13 mouse cellular contexts compared by ENCODE assay signal in genomic region chr7:110097106-110097793, GRCm38 (mm10). TPM values are rescaled to one million over a fixed set of nuclear protein-coding genes. Genes with fewer than 3 reads are reported as not detected.
A peak's percentile ranks its signal among the peaks of the same experiment; 100 is the strongest.
DNase-seq lines count a peak whose midpoint lies in the region; ATAC-seq and TF ChIP-seq lines count a peak whose summit lies in the region.
"Had no signal": no experiment of that assay in that cellular context is flagged by ENCODE, and none has a peak within 500 bp of the region (broad histone marks: within the 10 kb centered on the region; RNA-seq: fewer than 3 reads in every experiment).

No protein-coding gene starts in this region.

- no peak for TF ChIP-seq CTCF in lung, embryonic 14.5 days (IDR thresholded peaks at IDR 0.05; ENCODE audit: low read depth)

- no peak overlapping the region for H3K9ac ChIP-seq in lung, embryonic 14.5 days
- no peak overlapping the region for H3K9ac ChIP-seq in intestine, embryonic 16.5 days (ENCODE audit: low read depth, low read length)
- no peak overlapping the region for H3K9ac ChIP-seq in stomach, embryonic 14.5 days (replicated peaks; ENCODE audit: low read depth, low read length)
- H3K9ac ChIP-seq: embryonic facial prominence, embryonic 15.5 days; heart, embryonic 15.5 days had no signal

- H3K36me3 ChIP-seq in lung, embryonic 14.5 days (ENCODE audit: insufficient read depth) = peaks cover 52% of the 10 kb centered on the region
- peaks cover under 1% of the 10 kb centered on the region; the same call in 1 of the 2 replicates for H3K36me3 ChIP-seq in intestine, embryonic 16.5 days (ENCODE audit: control insufficient read depth, insufficient read depth, low read length)
- H3K36me3 ChIP-seq in stomach, embryonic 14.5 days (ENCODE audit: control insufficient read depth, insufficient read depth, low read length) = peaks cover 33% of the 10 kb centered on the region

- no peak overlapping the region for H3K4me3 ChIP-seq in lung, embryonic 14.5 days (ENCODE audit: low read depth, low read length)
- H3K4me3 ChIP-seq in intestine, embryonic 16.5 days (ENCODE audit: low read length) = no peak overlapping the region
- no peak overlapping the region for H3K4me3 ChIP-seq in stomach, embryonic 14.5 days (ENCODE audit: low read depth, low read length)
- H3K4me3 ChIP-seq: embryonic facial prominence, embryonic 15.5 days; heart, embryonic 15.5 days; megakaryocyte, embryonic 14.5 days had no signal

- H3K4me1 ChIP-seq in lung, embryonic 14.5 days (ENCODE audit: insufficient read depth) = peaks cover 5% of the 10 kb centered on the region; the same call in 1 of the 2 replicates
- H3K4me1 ChIP-seq in intestine, embryonic 16.5 days (ENCODE audit: control insufficient read depth, insufficient read depth, low read length) = peaks cover 15% of the 10 kb centered on the region
- no peaks in the 10 kb centered on the region for H3K4me1 ChIP-seq in stomach, embryonic 14.5 days (ENCODE audit: control insufficient read depth, insufficient read depth, low read length)

- H3K4me2 ChIP-seq in lung, embryonic 14.5 days = no peak overlapping the region
- no peak overlapping the region for H3K4me2 ChIP-seq in intestine, embryonic 16.5 days (ENCODE audit: low read depth, low read length)
- H3K4me2 ChIP-seq in stomach, embryonic 14.5 days (replicated peaks; ENCODE audit: low read depth, low read length) = no peak overlapping the region
- H3K4me2 ChIP-seq: embryonic facial prominence, embryonic 15.5 days; heart, embryonic 15.5 days had no signal

- no peak for DNase-seq in lung, embryonic 14.5 days
- DNase-seq in lung, adult 18-20 months = no peak
- DNase-seq in kidney, postnatal 25 days = peak; percentile 54 to 79
- no peak for DNase-seq in urinary bladder, adult 18-20 months (ENCODE audit: low spot score in 2 of 2)
- no peak for DNase-seq in ovary, postnatal 10 days (ENCODE audit: low spot score)
- no peak for DNase-seq in thymus, adult 18-20 months
- DNase-seq: cerebellum, postnatal 25 days; thymus, postnatal 4 days had no signal

- 35% methylated on average over 7 of the region's 7 CpGs for WGBS in lung, embryonic 14.5 days
- WGBS in intestine, embryonic 16.5 days = 37% methylated on average over 7 of the region's 7 CpGs
- WGBS in stomach, embryonic 14.5 days = 46% methylated on average over 7 of the region's 7 CpGs

- H3K9me3 ChIP-seq in lung, embryonic 14.5 days (ENCODE audit: low read depth, low read length) = no peaks in the 10 kb centered on the region
- no peaks in the 10 kb centered on the region; the same call in 1 of the 2 replicates for H3K9me3 ChIP-seq in intestine, embryonic 16.5 days (ENCODE audit: control insufficient read depth, low read length)
- H3K9me3 ChIP-seq in stomach, embryonic 14.5 days (ENCODE audit: control insufficient read depth, low read depth, low read length) = no peaks in the 10 kb centered on the region
- H3K9me3 ChIP-seq: embryonic facial prominence, embryonic 15.5 days; heart, embryonic 15.5 days had no signal

- H3K27me3 ChIP-seq in lung, embryonic 14.5 days (ENCODE audit: insufficient read depth, low read length) = no peaks in the 10 kb centered on the region
- H3K27me3 ChIP-seq in intestine, embryonic 16.5 days (replicated peaks; ENCODE audit: control insufficient read depth, insufficient read depth, low read length) = no peaks in the 10 kb centered on the region
- H3K27me3 ChIP-seq in stomach, embryonic 14.5 days (ENCODE audit: control insufficient read depth, insufficient read depth, low read length) = no peaks in the 10 kb centered on the region
- H3K27me3 ChIP-seq: embryonic facial prominence, embryonic 15.5 days; heart, embryonic 15.5 days had no signal

- peak overlapping the region; percentile 65 for H3K27ac ChIP-seq in lung, embryonic 14.5 days (ENCODE audit: low read depth)
- H3K27ac ChIP-seq in intestine, embryonic 16.5 days (ENCODE audit: low read length) = peak overlapping the region; percentile 86
- peak overlapping the region; percentile 52; the same call in 1 of the 2 replicates for H3K27ac ChIP-seq in stomach, embryonic 14.5 days (ENCODE audit: low read length)
- H3K27ac ChIP-seq: embryonic facial prominence, embryonic 15.5 days; heart, embryonic 15.5 days had no signal

- ATAC-seq in lung, embryonic 14.5 days (ENCODE audit: insufficient read depth) = 0 out of 2 replicates have a peak, but pooled peaks have one; percentile 33
- peak; percentile 93 for ATAC-seq in intestine, embryonic 16.5 days
- peak; percentile 89 for ATAC-seq in stomach, embryonic 14.5 days (ENCODE audit: insufficient number of reproducible peaks, insufficient read depth, low FRiP score, low read depth)

RNA-seq across cellular contexts. Expression of gene Wee1, which starts 24.6 kb away (rescaled TPM):
- 44.0 and 47.1 TPM in 2 replicates for polyA plus RNA-seq in lung, embryonic 14.5 days (2014; fragmentation: Nextera tagmentation; extraction: Ambion mirVana)
- polyA plus RNA-seq in intestine, embryonic 16.5 days (2015; fragmentation: Nextera tagmentation; extraction: Ambion mirVana) = 14.3 and 16.6 TPM in 2 replicates
- 38.7 and 41.2 TPM in 2 replicates for polyA plus RNA-seq in stomach, embryonic 14.5 days (2014; fragmentation: Nextera tagmentation; extraction: Ambion mirVana)

RNA-seq across cellular contexts. Expression of gene Zfp143, which starts 36.2 kb away (rescaled TPM):
- polyA plus RNA-seq in lung, embryonic 14.5 days (2014; fragmentation: Nextera tagmentation; extraction: Ambion mirVana) = 21.9 and 23.9 TPM in 2 replicates
- polyA plus RNA-seq in intestine, embryonic 16.5 days (2015; fragmentation: Nextera tagmentation; extraction: Ambion mirVana) = 15.0 and 15.5 TPM in 2 replicates
- polyA plus RNA-seq in stomach, embryonic 14.5 days (2014; fragmentation: Nextera tagmentation; extraction: Ambion mirVana) = 15.2 and 18.2 TPM in 2 replicates

Comparison
In these comparisons a context has a peak if more than half of its experiments do, and no peak if none do; other contexts are left out.
1. ATAC-seq: peak in every context shown above with its lines; median percentile 93 in intestine, embryonic 16.5 days; 89 in stomach, embryonic 14.5 days; 33 in lung, embryonic 14.5 days.
2. DNase-seq: peak in kidney, postnatal 25 days (2 of 2); none in lung, embryonic 14.5 days (single experiment), lung, adult 18-20 months (0 of 2), urinary bladder, adult 18-20 months (0 of 2), ovary, postnatal 10 days (single experiment) and thymus, adult 18-20 months (0 of 2).
3. Peak in every context shown above with its lines, with median percentiles within 50 percentile points of each other: H3K27ac ChIP-seq.